Mouse (Mus musculus): ENCODE data around the gene Grik2. TPM values are rescaled to one million over a fixed set of nuclear protein-coding genes. Genes with fewer than 3 reads are reported as not detected.

Gene Grik2
- total and polyA plus RNA-seq, 3 experiments, result not detected

DNA sequence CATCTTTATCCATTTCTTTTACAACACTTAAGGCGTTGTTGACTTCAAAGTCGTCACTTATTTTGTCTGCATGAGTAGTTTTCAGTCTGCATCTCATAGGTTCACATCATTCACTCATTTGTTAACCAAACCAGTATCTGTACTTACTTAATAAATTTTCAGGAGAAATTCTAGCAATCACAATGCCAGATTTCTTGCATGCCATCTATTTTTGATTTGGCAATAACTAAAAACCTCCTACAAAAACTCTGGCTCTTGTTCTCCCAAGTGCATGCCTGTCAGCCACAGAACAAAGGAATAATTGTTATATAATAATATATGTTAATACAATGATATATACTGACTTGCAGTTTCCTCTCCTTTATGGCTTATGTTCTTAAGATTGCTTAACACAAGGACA is 331.8 kb downstream of the Grik2 start:
- DNase-seq (ENCODE audit: low read depth, low spot score), result no peak
- no peaks in the 10 kb centered on the region for H3K79me2 ChIP-seq (ENCODE audit: control insufficient read depth, insufficient read depth, low read length, poor library complexity)
- no peaks in the 10 kb centered on the region for H3K27me3 ChIP-seq (ENCODE audit: control insufficient read depth in 1 of 2, insufficient read depth in 2 of 2, low read length in 2 of 2)
- H3K36me3 ChIP-seq (ENCODE audit: control insufficient read depth in 1 of 2, insufficient read depth in 2 of 2, low read length in 2 of 2), result no peaks in the 10 kb centered on the region
- H3K4me1 ChIP-seq (ENCODE audit: control insufficient read depth in 1 of 2, insufficient read depth in 2 of 2, low read length in 2 of 2), result no peaks in the 10 kb centered on the region
- no peak overlapping the region for H3K9ac ChIP-seq (ENCODE audit: control insufficient read depth, low read depth, low read length, poor library complexity, severe bottlenecking)
- no peaks in the 10 kb centered on the region for H3K9me3 ChIP-seq (replicated peaks; ENCODE audit: insufficient read depth, low read length)
- no peak overlapping the region for H3K27ac ChIP-seq (ENCODE audit: control insufficient read depth, low read depth, low read length)
- H3K4me3 ChIP-seq (ENCODE audit: control insufficient read depth in 1 of 2, insufficient read depth in 1 of 2, low read depth in 2 of 2, low read length in 2 of 2), result no peak overlapping the region
- TF ChIP-seq MEF2A (IDR thresholded peaks at IDR 0.05; ENCODE audit: extremely low read depth, insufficient replicate concordance, low read depth, low read length, poor library complexity, severe bottlenecking), result no peak
- TF ChIP-seq MAX (IDR thresholded peaks at IDR 0.05; ENCODE audit: low read length), result no peak
- no peak for TF ChIP-seq POLR2AphosphoS2 (IDR thresholded peaks at IDR 0.05; ENCODE audit: low read length)
- no peak for TF ChIP-seq UBTF (IDR thresholded peaks at IDR 0.05; ENCODE audit: borderline replicate concordance, insufficient read depth, low read depth, low read length)
- no peak for TF ChIP-seq CTCF (IDR thresholded peaks at IDR 0.05 in 2 of 3, conservative IDR thresholded peaks at IDR 0.05 in 1 of 3; ENCODE audit: control insufficient read depth in 1 of 3, insufficient read depth in 1 of 3, low read depth in 2 of 3, low read length in 3 of 3, poor library complexity in 1 of 3, severe bottlenecking in 1 of 3)
- TF ChIP-seq SIN3A (IDR thresholded peaks at IDR 0.05; ENCODE audit: low read length), result no peak
- TF ChIP-seq MAFK (IDR thresholded peaks at IDR 0.05; ENCODE audit: borderline replicate concordance, low read depth, low read length), result no peak
- no peak for TF ChIP-seq TBP (IDR thresholded peaks at IDR 0.05; ENCODE audit: low read depth, low read length)
- TF ChIP-seq RCOR1 (IDR thresholded peaks at IDR 0.05; ENCODE audit: low read depth, low read length), result no peak
- TF ChIP-seq NRF1 (IDR thresholded peaks at IDR 0.05; ENCODE audit: insufficient read depth, low read depth, low read length, poor library complexity, severe bottlenecking), result no peak
- no peak for TF ChIP-seq E2F4 (IDR thresholded peaks at IDR 0.05; ENCODE audit: borderline replicate concordance, low read depth, low read length)

DNA sequence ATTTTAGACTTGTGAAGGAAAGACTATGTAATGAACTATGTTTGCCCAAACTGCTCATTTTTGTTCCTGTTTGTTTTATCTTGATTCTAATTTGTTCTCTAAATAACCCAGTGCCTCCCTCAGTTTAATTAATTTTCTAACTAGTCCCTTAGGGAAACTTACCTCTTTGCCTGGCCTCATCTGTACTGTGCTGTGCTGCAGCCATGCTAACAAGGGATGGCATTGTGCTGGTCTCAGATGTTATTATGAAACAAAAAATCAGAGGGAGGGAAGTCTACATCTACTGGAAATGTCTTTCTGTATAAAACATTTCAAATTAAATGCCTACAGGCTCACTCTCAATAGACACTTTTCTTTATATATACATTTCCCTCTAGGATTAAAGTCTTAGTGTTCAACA is 335.0 kb downstream of the Grik2 start:
- Histone ChIP-seq H3K27ac (ENCODE audit: control insufficient read depth, low read depth, low read length) (no peak overlapping the region), H3K27me3 (ENCODE audit: control insufficient read depth in 1 of 2, insufficient read depth in 2 of 2, low read length in 2 of 2) (no peaks in the 10 kb centered on the region), H3K9ac (ENCODE audit: control insufficient read depth, low read depth, low read length, poor library complexity, severe bottlenecking) (no peak overlapping the region), H3K4me1 (ENCODE audit: control insufficient read depth in 1 of 2, insufficient read depth in 2 of 2, low read length in 2 of 2) (no peaks in the 10 kb centered on the region), H3K4me3 (ENCODE audit: control insufficient read depth in 1 of 2, insufficient read depth in 1 of 2, low read depth in 2 of 2, low read length in 2 of 2) (no peak overlapping the region), H3K9me3 (replicated peaks; ENCODE audit: insufficient read depth, low read length) (no peaks in the 10 kb centered on the region), H3K36me3 (ENCODE audit: control insufficient read depth in 1 of 2, insufficient read depth in 2 of 2, low read length in 2 of 2) (no peaks in the 10 kb centered on the region), H3K79me2 (ENCODE audit: control insufficient read depth, insufficient read depth, low read length, poor library complexity) (no peaks in the 10 kb centered on the region)
- no peak for TF ChIP-seq SMC3 (IDR thresholded peaks at IDR 0.05; ENCODE audit: low read depth, low read length)
- TF ChIP-seq HCFC1 (IDR thresholded peaks at IDR 0.05; ENCODE audit: low read depth, low read length), result no peak
- TF ChIP-seq ZKSCAN1 (IDR thresholded peaks at IDR 0.05; ENCODE audit: low read depth, low read length), result no peak
- no peak for TF ChIP-seq ETS1 (IDR thresholded peaks at IDR 0.05; ENCODE audit: low read depth, low read length)
- TF ChIP-seq MAX (IDR thresholded peaks at IDR 0.05; ENCODE audit: low read length), result no peak
- TF ChIP-seq EP300 (IDR thresholded peaks at IDR 0.05; ENCODE audit: low read depth in 1 of 2, low read length in 2 of 2), result no peak
- TF ChIP-seq MYB (IDR thresholded peaks at IDR 0.05; ENCODE audit: low read depth, low read length), result no peak
- no peak for TF ChIP-seq JUND (IDR thresholded peaks at IDR 0.05; ENCODE audit: low read depth, low read length)
- no peak for TF ChIP-seq MXI1 (IDR thresholded peaks at IDR 0.05; ENCODE audit: low read depth, low read length)
- no peak for TF ChIP-seq CHD2 (IDR thresholded peaks at IDR 0.05; ENCODE audit: low read length)
- TF ChIP-seq MEF2A (IDR thresholded peaks at IDR 0.05; ENCODE audit: extremely low read depth, insufficient replicate concordance, low read depth, low read length, poor library complexity, severe bottlenecking), result no peak
- no peak for TF ChIP-seq USF1 (IDR thresholded peaks at IDR 0.05; ENCODE audit: low read depth, low read length)
- no peak for TF ChIP-seq CHD1 (IDR thresholded peaks at IDR 0.05; ENCODE audit: low read depth, low read length)
- no peak for TF ChIP-seq TBP (IDR thresholded peaks at IDR 0.05; ENCODE audit: low read depth, low read length)
- TF ChIP-seq NELFE (IDR thresholded peaks at IDR 0.05; ENCODE audit: low read depth, low read length), result no peak
- no peak for TF ChIP-seq RAD21 (IDR thresholded peaks at IDR 0.05; ENCODE audit: low read depth, low read length)
- no peak for TF ChIP-seq MYC (IDR thresholded peaks at IDR 0.05; ENCODE audit: low read depth, low read length)
- DNase-seq (ENCODE audit: low read depth, low spot score), result no peak

Data from MEL (cell line).